Mouse (Mus musculus): ENCODE measurements at regions not wholly inside any gene's neighbourhood (a gene's known extent, or its start where the extent isn't known, plus 50 kb on each side); places are given as distances from the start of the nearest gene placed in this dataset.

DNA sequence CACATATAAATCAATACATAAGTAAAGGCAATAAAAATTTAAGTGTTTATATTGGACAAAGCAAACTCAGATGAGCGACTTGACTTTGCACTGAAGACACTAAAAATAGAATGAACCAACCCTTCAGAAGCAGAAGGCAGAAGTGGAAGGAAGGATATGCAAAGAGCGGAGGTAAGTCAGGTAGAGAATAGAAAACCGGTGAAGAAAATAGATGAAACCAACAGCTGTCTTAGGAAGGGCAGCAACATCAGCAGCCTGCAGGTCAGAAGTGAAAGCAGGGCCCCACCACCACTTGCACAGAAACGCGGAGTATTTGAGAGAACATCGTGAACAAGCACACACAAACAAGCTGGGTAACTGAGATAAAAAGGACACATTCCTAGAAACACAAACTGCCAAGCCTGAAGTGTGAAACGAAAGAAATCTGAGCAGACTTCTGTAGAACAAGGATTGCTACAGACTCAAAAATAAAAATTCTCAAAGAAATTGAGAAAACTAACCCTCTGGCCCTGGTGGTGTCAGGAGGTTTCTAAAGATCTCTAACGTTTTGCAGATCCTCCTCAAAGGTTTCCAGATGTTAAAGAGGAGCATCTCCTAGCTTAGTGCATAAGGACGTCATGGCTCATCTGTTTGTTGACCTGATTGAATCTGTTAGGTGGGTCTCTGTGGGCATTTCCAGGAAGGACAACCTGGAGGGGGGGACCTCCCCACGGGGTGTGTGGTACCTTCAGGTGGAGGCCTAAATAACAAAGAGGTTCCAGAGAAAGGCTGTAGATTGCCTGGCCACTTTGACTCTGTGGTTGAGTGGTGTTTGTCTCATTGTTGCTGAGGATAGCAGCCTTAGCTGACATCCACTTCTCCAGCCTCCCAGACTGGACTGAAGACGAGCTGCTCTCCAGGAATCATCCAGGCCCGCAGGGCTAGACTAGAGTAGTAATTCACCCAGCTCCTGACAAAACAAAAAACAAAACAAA is 252.0 kb downstream of the Rplp1 start:
- TF ChIP-seq POLR2A (IDR thresholded peaks at IDR 0.05; ENCODE audit: borderline replicate concordance, control insufficient read depth, low read depth, low read length) (no peak), CTCF (IDR thresholded peaks at IDR 0.05; ENCODE audit: control insufficient read depth, insufficient read depth, low read length) (no peak)
